Mouse (Mus musculus) CD4-positive, CD25-positive, alpha-beta regulatory T cell, adult 2 months (primary cell): ENCODE data around the gene Celsr1.
A peak's percentile ranks its signal among the peaks of the same experiment; 100 is the strongest.
"Not testable (repeated sequence)": the region's sequence is repeated elsewhere in the genome, so short reads cannot be mapped to it uniquely, and the experiment has no call there.

ENCODE experiments used
- DNase-seq: peaks from one replicate; pipeline ENCODE4 v3.0.0-alpha.2; 2012; ENCODE audit warnings: low read depth, low spot score

The Celsr1 gene

DNA sequence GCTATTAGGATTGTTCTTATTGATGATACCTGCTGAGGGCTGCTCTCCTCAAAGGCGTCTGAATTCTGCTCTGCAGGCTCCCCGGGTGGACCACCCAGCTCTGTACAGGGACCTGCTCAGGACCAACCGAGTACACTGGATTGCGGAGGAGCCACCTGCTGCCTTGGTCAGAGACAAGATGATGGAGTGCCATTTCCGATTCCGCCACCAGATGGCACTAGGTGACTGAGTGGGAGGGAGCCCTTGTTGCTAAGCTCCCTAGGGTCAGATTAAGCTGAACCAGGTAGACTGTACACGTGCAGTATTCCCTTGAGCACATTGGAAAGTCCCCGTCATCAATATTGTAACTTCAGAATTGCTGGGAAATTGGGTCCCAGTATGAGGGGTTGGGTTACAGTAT lies 137.3 kb downstream of the Celsr1 start:
- peak; percentile 90 for DNase-seq

- no peak for DNase-seq
Measured at GRCm38 (mm10) chr15:85893871-85894270, 139.7 kb downstream of the Celsr1 start.

- DNase-seq, result no peak
Measured at GRCm38 (mm10) chr15:85892498-85893118, 141.0 kb downstream of the Celsr1 start.

DNA sequence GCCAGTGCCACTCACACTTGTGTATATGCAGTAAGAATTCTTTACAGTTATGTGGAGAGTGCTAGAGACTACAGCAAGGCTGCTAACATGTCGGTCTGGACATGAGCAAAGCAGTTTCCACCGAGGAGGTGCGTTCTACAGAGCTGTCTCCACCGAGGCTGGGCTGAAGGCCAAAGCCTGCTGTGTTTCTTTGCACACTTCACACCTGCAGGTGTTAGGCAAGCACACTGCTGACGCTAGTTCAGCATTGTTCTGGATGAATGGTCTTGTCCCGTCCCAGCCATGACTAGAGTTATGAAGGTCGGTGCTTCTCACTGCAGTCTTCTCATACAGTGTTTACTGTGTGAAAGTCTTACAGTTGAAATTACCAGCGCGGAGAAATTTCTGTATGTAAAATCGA lies 141.6 kb downstream of the Celsr1 start:
- no peak for DNase-seq

DNA sequence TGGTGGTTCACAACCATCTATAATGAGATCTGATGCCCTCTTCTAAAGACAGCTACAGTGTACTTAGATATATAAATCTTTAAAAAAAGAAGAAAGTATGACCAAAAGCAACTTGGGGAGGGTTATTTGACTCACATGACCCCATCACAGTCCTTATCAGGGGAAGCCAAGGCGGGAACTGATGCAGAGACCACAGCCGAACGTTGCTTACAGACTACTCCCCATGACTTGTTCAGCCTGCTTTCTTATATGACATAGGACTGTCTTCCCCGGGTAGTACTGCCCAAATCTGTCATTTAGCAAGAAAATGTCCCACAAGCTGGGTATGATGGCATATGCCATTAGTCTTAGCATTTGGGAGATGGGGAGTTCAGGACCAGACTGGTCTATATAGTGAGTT lies 144.3 kb downstream of the Celsr1 start:
- DNase-seq, result no peak

GRCm38 (mm10) chr15:85885606-85886005 lies 148.0 kb downstream of the Celsr1 start:
- no peak for DNase-seq

GRCm38 (mm10) chr15:85879498-85879895 lies 154.1 kb downstream of the Celsr1 start:
- DNase-seq, result no peak

DNA sequence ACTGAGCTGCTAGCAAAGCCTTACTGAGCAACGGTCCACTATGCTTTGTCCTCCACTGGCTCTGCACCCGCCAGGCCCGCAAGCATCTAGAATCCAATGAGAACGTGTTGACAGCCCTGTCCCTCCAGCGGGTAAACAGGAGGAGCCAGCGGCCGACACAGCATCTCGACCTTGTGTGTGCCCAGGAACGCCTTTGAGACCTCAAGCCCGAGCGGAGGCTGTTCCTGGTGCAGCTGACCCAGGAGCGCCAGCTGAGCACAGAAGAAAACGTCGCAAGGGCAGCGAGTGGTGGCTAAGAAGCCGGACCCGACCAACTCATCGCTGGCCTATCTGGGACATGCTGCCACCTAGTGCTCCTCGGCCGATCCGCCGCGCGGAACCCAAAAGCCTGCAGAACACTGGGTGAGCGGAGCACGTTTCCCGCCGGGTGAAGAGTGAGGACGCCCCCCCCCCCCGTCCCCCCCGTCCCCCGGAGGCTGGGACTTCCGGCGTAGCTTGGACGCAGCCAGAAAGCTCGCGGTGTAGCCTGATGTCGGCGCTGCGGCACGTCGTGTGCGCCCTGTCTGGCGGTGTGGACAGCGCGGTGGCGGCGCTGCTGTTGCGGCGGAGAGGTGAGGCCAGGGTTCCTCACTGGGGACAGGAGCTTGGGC lies 154.6 kb downstream of the Celsr1 start, which contains the start of gene Trmu:
TSS of gene Trmu (plus strand) at position 465 of the 650 bp plus-strand sequence.
- DNase-seq, result peak; percentile 92

DNA sequence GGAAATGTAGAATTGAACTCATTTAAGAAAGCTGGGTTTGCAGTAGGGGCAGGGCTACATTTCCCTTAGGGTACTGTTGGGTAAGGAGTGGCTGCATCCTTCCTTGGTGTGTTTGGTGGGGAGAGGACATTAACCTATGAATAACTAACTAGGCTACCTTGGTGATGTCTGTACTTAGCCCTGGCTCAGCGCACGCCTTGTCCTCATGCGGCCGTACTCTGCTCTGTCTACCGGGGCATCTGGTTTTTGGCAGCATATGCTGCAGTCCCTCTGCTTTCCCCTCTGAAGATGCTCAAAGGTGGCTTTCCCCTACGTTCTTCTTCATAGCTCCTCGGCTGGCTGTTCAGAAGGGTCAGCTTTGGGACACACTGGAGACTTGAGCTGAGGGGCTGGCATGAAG lies 156.2 kb downstream of the Celsr1 start:
- DNase-seq, result no peak

GRCm38 (mm10) chr15:85867696-85868095 lies 165.9 kb downstream of the Celsr1 start:
- DNase-seq, result peak; percentile 87

GRCm38 (mm10) chr15:85865913-85866312 lies 167.7 kb downstream of the Celsr1 start:
- not testable (repeated sequence) for DNase-seq

GRCm38 (mm10) chr15:85859490-85860031 lies 174.0 kb downstream of the Celsr1 start, which contains the start of gene Gtse1:
Gene Gtse1, plus strand, starts transcription at chr15:85859745.
- DNase-seq, result peak; percentile 96

DNA sequence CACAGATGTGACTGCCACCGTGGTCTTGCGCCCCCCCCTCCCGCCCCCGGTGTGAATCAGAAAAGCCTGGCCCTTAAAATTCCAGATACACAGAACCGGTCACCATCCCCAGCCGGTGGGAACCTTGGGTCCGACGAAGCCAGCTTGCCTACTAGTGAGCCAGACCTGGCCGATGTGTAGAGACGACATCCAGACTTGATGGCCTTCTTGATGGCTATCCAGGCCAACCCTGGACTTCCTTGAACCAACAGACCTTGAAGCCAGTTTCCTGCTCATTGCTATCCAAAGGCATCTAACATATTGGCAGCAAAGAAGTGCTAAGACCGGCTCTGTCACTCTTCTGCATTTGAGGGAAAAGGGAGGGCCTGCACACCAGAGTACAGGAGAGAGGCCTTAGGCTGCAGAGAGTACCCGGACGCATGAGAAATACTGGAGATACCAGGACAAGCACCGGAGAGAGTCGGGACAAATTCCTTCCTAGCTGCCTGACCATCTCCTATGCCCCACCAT lies 174.5 kb downstream of the Celsr1 start:
- no peak for DNase-seq

DNA sequence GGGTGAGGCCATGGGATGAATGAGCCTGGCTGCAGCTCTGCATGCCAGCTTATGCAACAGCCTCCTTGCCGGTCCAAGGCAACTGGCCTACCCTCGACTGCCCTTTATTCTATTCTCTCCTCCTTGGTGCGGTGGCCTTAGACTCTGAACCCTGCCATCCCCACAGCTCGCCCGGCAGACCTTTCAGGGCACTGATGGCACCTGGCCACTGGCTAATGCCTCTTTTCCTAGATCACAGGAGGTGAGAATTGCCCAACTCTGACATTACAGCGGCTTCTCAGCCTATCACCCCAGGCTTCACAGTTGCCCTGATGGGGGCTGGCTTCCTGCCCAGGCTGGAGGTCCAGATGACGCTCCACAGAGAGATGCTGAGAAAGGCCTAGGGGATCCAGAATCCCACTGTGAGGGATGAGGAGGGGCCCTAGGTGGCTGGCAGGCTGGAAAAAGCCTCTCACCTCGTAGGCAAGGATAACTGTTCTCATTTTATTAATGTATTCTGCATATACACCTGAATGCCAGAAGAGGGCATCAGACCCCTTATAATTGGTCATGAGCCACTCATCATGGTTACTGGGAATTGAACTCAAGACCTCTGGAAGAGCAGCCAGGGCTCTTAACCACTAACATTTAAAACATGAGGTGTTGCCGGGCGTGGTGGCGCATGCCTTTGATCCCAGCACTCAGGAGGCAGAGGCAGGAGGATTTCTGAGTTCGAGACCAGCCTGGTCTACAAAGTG lies 181.8 kb downstream of the Celsr1 start:
- DNase-seq, result peak; percentile 23
